Mouse (Mus musculus) ES-Bruce4 (cell line): Measurements from ENCODE around the gene Tmem108. TPM values are rescaled to one million over a fixed set of nuclear protein-coding genes. Genes with fewer than 3 reads are reported as not detected.

Source experiments
- H3K27ac ChIP-seq: 2 replicates; pipeline ENCODE4 v1.5.1; 2012; ENCODE audit warnings: low read length, inconsistent platforms; ENCODE audit not compliant: insufficient read depth
- H3K27me3 ChIP-seq: 2 replicates; pipeline ENCODE4 v1.6.1; 2012; ENCODE audit warnings: mild to moderate bottlenecking, low read length, inconsistent platforms; ENCODE audit not compliant: control insufficient read depth, poor library complexity, insufficient read depth, severe bottlenecking
- H3K36me3 ChIP-seq: 2 replicates; pipeline ENCODE4 v1.6.1; 2012; ENCODE audit warnings: inconsistent platforms, mild to moderate bottlenecking, low read length, moderate library complexity; ENCODE audit not compliant: control insufficient read depth, poor library complexity, insufficient read depth, severe bottlenecking
- H3K4me1 ChIP-seq: one replicate; pipeline ENCODE4 v1.8.1; 2011; ENCODE audit warnings: low read length; ENCODE audit not compliant: control insufficient read depth, insufficient read depth
- H3K4me3 ChIP-seq: 2 replicates; pipeline ENCODE4 v1.5.1; 2011; ENCODE audit warnings: low read depth, mild to moderate bottlenecking, low read length
- H3K9ac ChIP-seq: 2 replicates; pipeline ENCODE4 v1.6.1; 2012; ENCODE audit warnings: low read depth, mild to moderate bottlenecking, inconsistent platforms; ENCODE audit not compliant: poor library complexity, severe bottlenecking
- H3K9me3 ChIP-seq: replicated peaks from 2 replicates; pipeline ENCODE4 v1.6.1; 2012; ENCODE audit warnings: mild to moderate bottlenecking, low read length, inconsistent platforms; ENCODE audit not compliant: control insufficient read depth, poor library complexity, insufficient read depth, severe bottlenecking
- CTCF ChIP-seq: IDR thresholded peaks from one replicate; pipeline ENCODE4 v1.8.1; 2011; ENCODE audit warnings: low read depth, low read length
- EP300 ChIP-seq: IDR thresholded peaks from 2 replicates; pipeline ENCODE4 v1.6.1; 2011; ENCODE audit warnings: low read depth, low read length; ENCODE audit not compliant: insufficient read depth
- POLR2A ChIP-seq: IDR thresholded peaks from one replicate; pipeline ENCODE4 v1.8.1; 2011; ENCODE audit warnings: low read length; ENCODE audit not compliant: insufficient read depth
- polyA plus RNA-seq: library from polyadenylated mRNA; stranded (reverse); fragments of >200 nt; gene quantifications from 2 replicates; pipeline ENCODE4 v1.2.4, GENCODE M21; 2011; ENCODE audit warnings: low read depth; ENCODE audit not compliant: missing spikeins, insufficient read depth, insufficient read length

Gene Tmem108
- polyA plus RNA-seq, 1 experiment: 2.1 TPM

- H3K4me3 ChIP-seq: no peak overlapping the region
- H3K4me1 ChIP-seq: peaks cover 2% of the 10 kb centered on the region
- H3K27ac ChIP-seq: no peak overlapping the region
- H3K9me3 ChIP-seq: no peaks in the 10 kb centered on the region
- no peaks in the 10 kb centered on the region for H3K36me3 ChIP-seq
- TF ChIP-seq POLR2A: no peak
- TF ChIP-seq EP300: no peak
- no peak for TF ChIP-seq CTCF
- no peaks in the 10 kb centered on the region for H3K27me3 ChIP-seq
- no peak overlapping the region for H3K9ac ChIP-seq
Observed at GRCm38 (mm10) chr9:103701448-103701847, 60.2 kb downstream of the Tmem108 start.

GRCm38 (mm10) chr9:103700240-103700639, 61.4 kb downstream of the Tmem108 start:
- TF ChIP-seq POLR2A: no peak
- no peak for TF ChIP-seq CTCF
- TF ChIP-seq EP300: no peak
- H3K36me3 ChIP-seq: no peaks in the 10 kb centered on the region

GRCm38 (mm10) chr9:103696967-103697366, 64.7 kb downstream of the Tmem108 start:
- H3K36me3 ChIP-seq: no peaks in the 10 kb centered on the region
- H3K9me3 ChIP-seq: no peaks in the 10 kb centered on the region; the same call in 1 of the 2 replicates
- no peak overlapping the region for H3K4me3 ChIP-seq
- TF ChIP-seq EP300: no peak
- no peak for TF ChIP-seq CTCF
- no peak for TF ChIP-seq POLR2A
- peaks cover 2% of the 10 kb centered on the region for H3K4me1 ChIP-seq
- no peak overlapping the region for H3K9ac ChIP-seq
- no peak overlapping the region for H3K27ac ChIP-seq
- H3K27me3 ChIP-seq: no peaks in the 10 kb centered on the region

More at GRCm38 (mm10) chr9:103700240-103700639, 61.4 kb downstream of the Tmem108 start:
- Histone ChIP-seq H3K9me3 (no peaks in the 10 kb centered on the region; the same call in 1 of the 2 replicates), H3K4me1 (peaks cover 2% of the 10 kb centered on the region), H3K9ac (no peak overlapping the region), H3K27ac (no peak overlapping the region), H3K4me3 (no peak overlapping the region), H3K27me3 (no peaks in the 10 kb centered on the region)

DNA sequence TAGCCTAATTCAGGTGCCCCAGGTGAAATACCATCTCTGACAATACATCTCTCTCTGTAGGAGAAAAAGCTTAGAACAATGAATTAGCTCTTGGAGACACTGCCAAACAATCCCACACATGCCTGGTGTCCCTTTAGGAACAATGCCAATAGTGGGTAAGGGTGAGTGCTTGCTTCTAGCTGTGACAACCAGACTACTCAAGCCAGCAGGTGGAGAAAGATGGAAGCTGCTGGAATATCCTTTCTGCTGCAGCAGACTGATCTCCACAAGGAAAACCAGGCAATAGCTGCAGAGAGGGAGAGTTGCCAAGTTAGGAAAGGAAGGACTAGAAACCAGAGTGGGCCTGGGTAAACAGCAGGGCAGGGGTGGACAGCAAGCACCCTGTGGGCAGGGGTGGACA, 67.8 kb downstream of the Tmem108 start:
- no peak overlapping the region for H3K27ac ChIP-seq
- H3K4me3 ChIP-seq: no peak overlapping the region
- H3K36me3 ChIP-seq: no peaks in the 10 kb centered on the region
- H3K27me3 ChIP-seq: no peaks in the 10 kb centered on the region
- TF ChIP-seq EP300 (no peak), CTCF (no peak), POLR2A (no peak)
- no peak overlapping the region for H3K9ac ChIP-seq
- H3K4me1 ChIP-seq: no peaks in the 10 kb centered on the region
- no peaks in the 10 kb centered on the region; the same call in 1 of the 2 replicates for H3K9me3 ChIP-seq

DNA sequence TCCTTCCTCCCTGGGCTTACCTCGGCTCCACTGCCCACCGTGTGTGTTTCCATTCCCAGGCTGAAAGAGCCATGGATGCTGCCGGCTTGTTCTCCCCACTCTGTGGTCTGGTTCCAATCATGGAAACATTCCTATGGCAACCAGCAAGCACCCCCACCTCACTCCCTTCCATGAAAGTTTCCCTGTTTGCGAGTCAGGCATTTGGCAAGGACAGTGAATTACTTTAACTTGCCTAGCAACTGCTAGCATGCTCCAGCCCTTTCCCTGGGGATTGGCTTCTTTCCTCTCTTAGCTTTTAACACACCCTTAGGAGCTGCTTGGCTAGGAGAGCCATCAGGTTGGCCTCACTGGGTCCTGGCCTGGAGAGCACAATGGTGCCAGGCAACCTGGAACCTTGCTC, 68.9 kb downstream of the Tmem108 start:
- Histone ChIP-seq H3K27me3 (no peaks in the 10 kb centered on the region), H3K27ac (no peak overlapping the region)
- TF ChIP-seq POLR2A (no peak), EP300 (no peak), CTCF (no peak)

GRCm38 (mm10) chr9:103691847-103692246, 69.8 kb downstream of the Tmem108 start:
- H3K9ac ChIP-seq: no peak overlapping the region
- H3K27me3 ChIP-seq: no peaks in the 10 kb centered on the region
- no peaks in the 10 kb centered on the region for H3K4me1 ChIP-seq
- no peak for TF ChIP-seq CTCF
- no peak for TF ChIP-seq POLR2A
- no peak for TF ChIP-seq EP300
- H3K36me3 ChIP-seq: no peaks in the 10 kb centered on the region
- H3K27ac ChIP-seq: no peak overlapping the region
- H3K4me3 ChIP-seq: no peak overlapping the region
- no peaks in the 10 kb centered on the region; the same call in 1 of the 2 replicates for H3K9me3 ChIP-seq

More for the DNA sequence above, 68.9 kb downstream of the Tmem108 start:
- Histone ChIP-seq H3K36me3 (no peaks in the 10 kb centered on the region), H3K9me3 (no peaks in the 10 kb centered on the region; the same call in 1 of the 2 replicates), H3K4me1 (no peaks in the 10 kb centered on the region), H3K9ac (no peak overlapping the region), H3K4me3 (no peak overlapping the region)
